Mouse (Mus musculus): ENCODE measurements around the gene Bdh2. TPM values are rescaled to one million over a fixed set of nuclear protein-coding genes. Genes with fewer than 3 reads are reported as not detected.

Gene Bdh2
- 1.3 and 1.9 TPM in 2 replicates for polyA plus RNA-seq (2015; fragmentation: Nextera tagmentation; extraction: Ambion mirVana)

DNA sequence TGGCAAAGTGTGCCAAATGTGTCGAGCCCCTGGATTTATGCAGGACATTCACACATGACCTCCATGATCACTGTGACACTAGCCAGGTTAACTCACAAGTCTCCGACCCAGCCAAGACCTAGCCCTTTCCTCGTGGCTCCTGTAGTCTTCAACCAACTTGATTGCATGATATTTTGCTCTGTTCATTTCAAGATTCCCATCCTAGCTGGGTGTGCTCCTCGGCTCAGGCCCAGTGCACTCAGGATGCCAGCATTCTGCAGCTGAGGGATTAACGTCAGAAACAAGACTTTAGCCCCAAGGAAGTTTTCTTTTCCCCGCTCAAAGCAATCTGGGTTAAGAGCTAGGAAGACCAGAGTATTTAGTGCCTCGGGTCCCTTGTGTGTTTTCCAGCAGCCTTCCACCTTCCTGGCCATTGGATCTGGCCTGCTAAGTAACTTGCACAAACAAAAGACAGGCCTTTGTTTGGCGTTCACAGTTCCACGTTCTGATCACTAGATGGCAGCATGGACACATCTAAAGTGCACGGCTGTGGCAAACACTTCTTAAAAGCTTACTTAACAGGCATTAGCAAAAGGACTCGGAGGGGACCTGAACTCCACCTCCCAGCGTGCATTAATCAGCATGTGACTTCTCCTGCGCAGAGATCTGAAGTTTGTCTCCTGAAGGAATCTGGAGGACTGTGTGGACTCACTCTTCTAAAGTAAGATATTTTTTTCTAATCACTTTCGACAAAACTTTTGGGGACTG is at the start of gene Bdh2:
TSS of gene Bdh2 (plus strand) at position 553 of the 747 bp plus-strand sequence.

DNA sequence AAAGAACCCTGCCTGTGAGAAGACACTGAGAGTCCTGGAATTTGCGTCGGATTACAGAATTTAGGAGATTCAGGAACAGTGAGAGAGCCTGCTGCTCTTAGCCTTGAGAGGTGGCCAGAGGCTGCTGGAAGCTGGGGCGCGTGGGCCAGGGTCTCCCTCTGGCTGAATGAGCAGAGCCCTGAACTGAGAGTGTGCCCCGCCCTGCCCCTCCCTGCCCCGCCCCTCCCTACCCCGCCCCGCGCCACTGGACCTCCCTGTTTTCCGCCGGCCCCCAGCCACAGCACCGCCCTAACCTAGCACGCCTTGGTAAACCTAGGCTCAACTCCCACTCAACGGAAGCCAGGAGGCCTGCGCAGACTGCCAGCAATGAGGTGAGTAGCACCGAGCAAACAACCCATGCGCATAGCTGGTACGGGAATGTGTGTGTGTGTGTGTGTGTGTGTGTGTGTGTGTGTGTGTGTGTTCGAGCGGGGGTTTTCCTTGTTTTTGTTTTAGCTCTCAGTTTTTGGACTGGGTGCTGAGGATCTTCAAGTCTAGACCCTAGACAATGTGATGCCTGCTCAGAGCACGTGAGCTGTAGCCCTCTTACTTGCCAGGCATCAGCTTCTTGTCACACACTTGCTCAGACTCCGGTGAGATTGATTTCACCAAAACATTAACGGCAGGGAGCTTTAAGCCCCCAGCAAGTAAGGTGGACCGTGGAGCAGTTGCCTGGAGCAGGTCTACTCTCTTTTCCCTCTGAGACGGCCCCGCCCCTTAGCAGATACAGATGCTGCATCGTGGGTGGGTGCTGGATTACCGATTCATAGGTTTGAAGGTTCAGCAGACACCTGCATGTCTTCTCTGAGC is 26.6 kb downstream of the Bdh2 start, which contains the start of gene Slc9b2:
TSS of gene Slc9b2 (plus strand) at position 290 of the 849 bp plus-strand sequence.

DNA sequence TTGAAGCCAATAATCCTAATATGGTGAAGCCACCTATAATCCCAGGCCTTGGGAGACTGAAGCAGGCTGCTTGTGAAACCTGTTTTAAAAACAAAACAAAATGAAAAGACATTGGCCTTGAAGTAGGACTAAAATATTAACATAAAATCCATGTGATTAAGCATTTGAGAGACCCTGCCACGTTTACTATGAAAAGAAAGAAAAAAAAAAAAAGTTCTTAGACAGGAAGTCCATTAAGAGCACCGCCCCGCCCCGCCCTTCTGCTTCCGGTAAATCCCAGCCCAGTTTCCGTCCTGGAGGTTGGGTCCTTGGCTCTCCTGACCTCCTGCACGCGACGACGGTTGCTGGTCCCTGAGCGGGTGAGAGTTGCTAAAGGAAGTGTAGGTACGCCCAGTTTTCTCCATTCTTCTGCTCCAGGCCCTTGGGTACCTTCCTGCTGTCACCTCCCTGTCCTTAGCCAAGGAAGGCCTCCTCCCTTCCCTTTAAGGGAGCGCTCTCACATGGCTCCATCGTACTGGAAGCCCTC is 66.8 kb downstream of the Bdh2 start, which contains the start of gene Slc9b1:
TSS of gene Slc9b1 (plus strand) at position 291 of the 526 bp plus-strand sequence.

Other genes starting within 250 kb of the Bdh2 start
- gene Cenpe, start 68.7 kb upstream of the Bdh2 start, polyA plus RNA-seq (2015; fragmentation: Nextera tagmentation; extraction: Ambion mirVana) = 5.4 and 6.0 TPM in 2 replicates
- 0.12 and 0.69 TPM in 2 replicates for gene Slc9b2, start 26.5 kb downstream of the Bdh2 start, polyA plus RNA-seq (2015; fragmentation: Nextera tagmentation; extraction: Ambion mirVana)
- gene Slc9b1, start 66.8 kb downstream of the Bdh2 start, polyA plus RNA-seq (2015; fragmentation: Nextera tagmentation; extraction: Ambion mirVana) = not detected in 2 replicates
- gene Cisd2, start 142.7 kb downstream of the Bdh2 start, polyA plus RNA-seq (2015; fragmentation: Nextera tagmentation; extraction: Ambion mirVana) = 29.3 and 30.2 TPM in 2 replicates
- 407 and 433 TPM in 2 replicates for gene Ube2d3, start 156.9 kb downstream of the Bdh2 start, polyA plus RNA-seq (2015; fragmentation: Nextera tagmentation; extraction: Ambion mirVana)
- gene Manba, start 204.4 kb downstream of the Bdh2 start, polyA plus RNA-seq (2015; fragmentation: Nextera tagmentation; extraction: Ambion mirVana) = 7.2 and 7.6 TPM in 2 replicates